Mouse (Mus musculus) CH12.LX (cell line): Measurements from ENCODE around the gene Dnajc16.

ENCODE experiments used
- CHD1 ChIP-seq: IDR thresholded peaks from 2 replicates; pipeline ENCODE4 v1.6.1; 2012; ENCODE audit warnings: low read depth, low read length, improper control_type of control experiment, inconsistent platforms
- CTCF ChIP-seq, 2 experiments: IDR thresholded peaks in 1 of 2; conservative IDR thresholded peaks in 1 of 2; 2 replicates each; pipeline ENCODE4 v1.5.1; 2011 to 2012; ENCODE audit warnings: low read depth in 2 of 2, low read length in 2 of 2, improper control_type of control experiment in 1 of 2, inconsistent platforms in 1 of 2, mild to moderate bottlenecking in 1 of 2, moderate library complexity in 1 of 2
- ELF1 ChIP-seq: IDR thresholded peaks from 2 replicates; pipeline ENCODE4 v1.6.1; 2014; ENCODE audit warnings: low read depth, mild to moderate bottlenecking, inconsistent platforms, low read length, improper control_type of control experiment
- JUN ChIP-seq: IDR thresholded peaks from 2 replicates; pipeline ENCODE4 v1.6.1; 2011; ENCODE audit warnings: low read depth, mild to moderate bottlenecking, low read length, improper control_type of control experiment, moderate library complexity; ENCODE audit not compliant: insufficient read depth
- POLR2A ChIP-seq: IDR thresholded peaks from 2 replicates; pipeline ENCODE4 v1.6.1; 2011; ENCODE audit warnings: low read depth, mild to moderate bottlenecking, improper control_type of control experiment, low read length

- TF ChIP-seq CTCF (conservative IDR thresholded peaks at IDR 0.05 in 1 of 2, IDR thresholded peaks at IDR 0.05 in 1 of 2; ENCODE audit: low read depth in 2 of 2, low read length in 2 of 2) = no peak
- TF ChIP-seq CHD1 = no peak
- no peak for TF ChIP-seq POLR2A
- no peak for TF ChIP-seq JUN
- no peak for TF ChIP-seq ELF1
Measured at GRCm38 (mm10) chr4:141821178-141821577, 30.4 kb upstream of the Dnajc16 start.
